Mouse (Mus musculus) adrenal gland (tissue): ENCODE data around the gene Lats2.
"Not testable (repeated sequence)": the region's sequence is repeated elsewhere in the genome, so short reads cannot be mapped to it uniquely, and the experiment has no call there.

ENCODE experiments used
- intact Hi-C: fragments of 180-260 bp; cut with DNase I; formaldehyde crosslinking; loops from one replicate; pipeline ENCODE4 v1.15.1; 2025

Lats2 gene

DNA sequence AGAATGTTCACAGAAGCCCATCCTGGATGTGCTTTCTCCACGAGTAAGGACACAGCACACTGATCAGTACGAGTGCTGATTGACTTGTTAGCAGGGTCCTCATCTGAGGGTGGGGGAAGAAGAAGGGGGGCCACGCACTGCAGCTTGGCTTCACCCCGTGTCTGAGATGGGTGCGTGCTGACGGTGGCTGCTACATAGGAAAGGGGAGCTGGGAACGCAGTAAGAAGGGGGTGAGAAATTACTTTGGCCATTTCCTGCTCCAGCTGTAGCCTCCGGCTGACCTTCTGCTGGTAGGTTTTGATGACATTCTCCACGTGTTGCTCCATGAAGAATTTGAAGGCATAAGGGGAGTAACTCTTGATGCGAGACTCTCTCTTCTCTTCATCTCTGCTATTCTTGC is 59.2 kb downstream of the Lats2 start:
- intact Hi-C loops, result loop anchor here (5.0 kb wide), 1 partner anchor 38 kb away; no protein-coding TSS in a partner anchor

- intact Hi-C loops, result loop anchor here (5.0 kb wide), 1 partner anchor 41 kb away; no protein-coding TSS in a partner anchor
Measured at GRCm38 (mm10) chr14:57696066-57696465, 62.1 kb downstream of the Lats2 start.

DNA sequence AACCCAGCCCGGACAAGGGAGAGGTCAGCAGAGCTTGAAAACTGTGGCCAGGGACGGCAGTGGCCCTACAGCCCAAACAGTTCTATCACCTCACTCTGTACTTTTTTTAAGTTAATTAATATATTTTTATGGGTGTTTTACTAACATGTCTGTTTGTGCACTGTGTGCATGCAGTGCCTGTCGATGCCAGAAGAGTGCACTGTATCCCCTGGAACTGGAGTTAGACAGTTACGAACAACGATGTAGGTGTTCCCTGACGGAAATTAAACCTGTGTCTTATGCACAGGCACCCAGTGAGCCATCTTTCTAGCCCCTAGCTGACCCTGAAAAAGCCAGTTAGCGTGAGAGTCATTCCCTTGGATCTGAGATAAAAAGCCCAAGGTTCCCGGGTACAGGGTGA is 62.6 kb downstream of the Lats2 start:
- intact Hi-C loops, result loop anchor here (5.0 kb wide), 1 partner anchor 42 kb away; no protein-coding TSS in a partner anchor

GRCm38 (mm10) chr14:57694246-57694645 is 63.9 kb downstream of the Lats2 start:
- intact Hi-C loops, result no loop called here

DNA sequence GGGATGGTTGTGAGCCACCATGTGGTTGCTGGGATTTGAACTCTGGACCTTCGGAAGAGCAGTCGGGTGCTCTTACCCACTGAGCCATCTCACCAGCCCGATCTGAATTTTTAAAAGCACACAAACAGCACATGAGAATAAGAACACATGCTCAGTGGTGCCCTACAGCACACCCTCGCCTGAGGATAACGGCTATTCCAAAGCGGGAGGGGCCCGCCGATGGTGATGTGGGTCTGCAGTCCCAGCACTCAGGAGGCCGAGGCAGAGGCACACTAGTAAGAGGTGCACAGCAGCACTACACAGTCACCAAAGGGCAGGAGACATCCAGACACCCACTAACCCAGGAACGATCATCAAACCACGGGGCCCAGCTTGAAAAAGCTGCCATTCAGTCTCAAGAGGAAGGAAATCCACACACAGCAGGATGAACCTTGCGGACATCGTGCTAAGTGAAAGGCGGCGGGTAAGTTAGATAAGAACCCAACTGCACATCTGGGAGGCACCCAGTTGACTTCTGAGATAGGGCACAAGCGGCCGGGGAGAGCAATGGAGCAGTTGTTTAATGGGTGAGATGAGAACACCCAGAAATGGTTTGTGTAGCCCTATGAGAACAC is 65.6 kb downstream of the Lats2 start:
- intact Hi-C loops, result no loop called here

DNA sequence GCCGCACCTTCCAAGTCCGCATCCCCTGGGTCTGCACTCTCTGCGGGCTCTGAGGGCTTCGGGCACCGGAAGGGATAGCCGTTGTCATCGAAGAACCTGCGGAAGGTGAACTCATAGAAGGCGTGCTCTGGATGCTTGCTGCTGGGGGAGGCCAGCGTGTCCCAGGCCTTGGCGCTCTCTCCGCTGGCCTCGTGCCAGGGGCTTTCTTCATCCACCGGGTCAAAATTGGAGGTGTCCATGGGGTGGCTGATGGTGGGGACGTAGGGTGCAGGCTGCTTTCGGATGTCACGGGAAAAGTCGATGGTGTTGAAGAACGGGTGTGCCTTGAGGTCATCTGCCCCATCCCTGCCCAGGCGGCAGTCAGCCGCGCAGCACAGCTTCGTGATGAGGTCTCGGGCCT is 66.9 kb downstream of the Lats2 start:
- intact Hi-C loops, result no loop called here

GRCm38 (mm10) chr14:57690681-57691080 is 67.5 kb downstream of the Lats2 start:
- intact Hi-C loops, result no loop called here

- intact Hi-C loops, result loop anchor here (10.0 kb wide), 2 partner anchors 117 to 313 kb away; no protein-coding TSS in a partner anchor
Measured at GRCm38 (mm10) chr14:57688066-57688465, 70.1 kb downstream of the Lats2 start.

DNA sequence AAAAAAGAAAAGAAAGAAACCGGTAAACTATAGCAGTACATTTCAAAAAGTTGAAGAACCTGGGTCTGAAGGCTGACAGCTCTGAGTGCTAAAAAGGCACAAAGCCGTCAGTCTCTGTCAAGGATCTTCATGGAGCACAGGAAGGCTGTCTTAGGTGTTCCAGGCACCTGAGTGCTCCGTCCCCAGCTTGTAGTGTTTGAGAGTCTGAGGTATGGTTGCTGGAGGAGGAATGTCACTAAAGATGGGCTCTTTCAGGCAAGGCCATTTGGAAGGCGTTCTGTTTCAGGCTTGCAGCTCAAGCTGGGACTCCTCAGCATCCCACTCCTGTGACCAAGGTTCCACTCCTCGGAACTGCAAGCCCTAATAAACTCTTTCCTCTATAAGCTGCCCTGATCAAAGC is 70.7 kb downstream of the Lats2 start:
- intact Hi-C loops, result loop anchor here (10.0 kb wide), 2 partner anchors 117 to 313 kb away; no protein-coding TSS in a partner anchor

DNA sequence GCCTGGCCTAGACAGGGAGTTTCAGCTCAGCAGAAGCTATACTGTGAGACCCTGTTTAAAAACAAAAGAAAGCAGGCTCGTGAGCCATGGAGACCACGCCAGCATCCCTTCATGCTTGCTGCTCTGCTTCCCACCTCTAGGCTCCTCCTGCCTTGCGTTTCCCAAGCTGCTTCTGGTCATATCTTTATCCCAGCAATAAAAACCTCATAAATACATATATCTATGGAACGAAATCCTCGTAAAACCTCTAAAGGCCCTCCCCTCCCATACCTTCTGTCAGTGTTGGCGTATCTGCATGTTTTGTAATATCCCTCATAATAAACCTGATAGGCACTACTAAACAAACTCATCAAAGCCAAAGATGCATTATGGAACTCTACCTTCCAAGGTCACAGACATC is 71.5 kb downstream of the Lats2 start:
- intact Hi-C loops, result loop anchor here (10.0 kb wide), 2 partner anchors 118 to 312 kb away; no protein-coding TSS in a partner anchor

DNA sequence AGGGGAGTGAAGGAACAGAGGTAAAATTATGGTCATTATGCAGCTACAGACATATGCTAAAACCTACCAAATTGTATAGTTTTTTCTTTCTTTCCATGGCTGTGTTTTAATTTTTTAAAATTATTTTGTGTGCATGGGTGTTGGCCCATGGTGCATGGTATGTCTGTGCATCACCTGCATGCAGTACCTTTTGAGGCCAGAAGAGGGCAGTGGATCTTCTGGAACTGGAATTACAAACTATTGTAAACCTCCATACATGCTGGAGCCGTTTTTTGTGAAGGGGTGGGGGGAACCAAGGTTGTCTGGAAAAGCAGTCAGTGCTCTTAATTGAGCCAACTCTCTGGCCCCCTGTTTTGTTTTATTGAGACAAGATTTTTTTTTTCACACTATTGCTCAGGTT is 73.6 kb downstream of the Lats2 start:
- intact Hi-C loops, result loop anchor here (2.0 to 10.0 kb wide), 4 partner anchors 62 to 310 kb away; partner anchors contain the start of gene Gm49361

GRCm38 (mm10) chr14:57682751-57683150 is 75.4 kb downstream of the Lats2 start:
- intact Hi-C loops, result loop anchor here (5.0 to 10.0 kb wide), 3 partner anchors 122 to 308 kb away; no protein-coding TSS in a partner anchor

DNA sequence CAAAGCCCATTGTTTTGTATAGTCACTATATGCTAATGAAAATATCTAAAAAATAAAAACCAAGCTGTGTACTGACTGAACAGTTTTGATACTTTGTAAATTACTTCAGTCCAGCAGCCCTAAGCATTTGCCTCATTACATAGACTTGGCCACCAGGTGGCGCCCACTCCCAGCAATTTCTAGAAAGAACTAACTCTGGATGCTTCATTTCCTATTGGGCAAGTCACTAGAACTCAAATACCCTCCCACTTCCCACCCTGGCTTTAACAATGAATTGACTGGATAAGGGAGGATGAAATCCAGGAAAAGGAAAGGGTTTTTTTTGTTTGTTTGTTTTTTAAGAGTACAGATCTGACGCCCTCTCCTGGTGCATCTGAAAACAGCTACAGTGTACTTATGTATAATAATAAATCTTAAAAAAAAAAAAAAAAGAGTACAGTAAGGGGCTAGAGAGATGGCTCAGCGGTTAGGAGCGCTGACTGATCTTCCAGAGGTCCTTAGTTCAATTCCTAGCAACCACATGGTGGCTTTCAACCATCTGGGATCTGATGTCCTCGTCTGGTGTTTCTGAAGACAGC is 78.1 kb downstream of the Lats2 start:
- intact Hi-C loops, result loop anchor here (5.0 to 10.0 kb wide), 3 partner anchors 125 to 305 kb away; no protein-coding TSS in a partner anchor

- intact Hi-C loops, result no loop called here
Measured at GRCm38 (mm10) chr14:57679523-57679922, 78.7 kb downstream of the Lats2 start.

DNA sequence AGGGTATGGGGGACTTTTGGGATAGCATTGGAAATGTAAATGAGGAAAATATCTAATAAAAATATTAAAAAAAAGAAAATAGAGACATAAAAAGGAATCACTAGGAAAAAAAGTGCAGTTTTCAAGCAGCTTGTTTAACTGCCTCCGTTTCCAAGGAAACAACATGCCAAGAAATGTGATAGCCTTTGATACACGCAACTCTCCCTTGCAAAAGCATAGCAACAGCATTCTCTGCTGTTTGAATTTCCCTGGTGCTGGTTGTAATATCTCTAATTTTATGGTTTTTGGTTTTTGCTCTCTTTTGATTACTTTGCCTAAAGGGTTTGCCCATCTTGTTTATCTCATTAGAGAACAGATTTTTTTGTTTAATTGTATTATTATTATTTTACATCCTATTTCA is 82.7 kb downstream of the Lats2 start:
- intact Hi-C loops, result no loop called here

DNA sequence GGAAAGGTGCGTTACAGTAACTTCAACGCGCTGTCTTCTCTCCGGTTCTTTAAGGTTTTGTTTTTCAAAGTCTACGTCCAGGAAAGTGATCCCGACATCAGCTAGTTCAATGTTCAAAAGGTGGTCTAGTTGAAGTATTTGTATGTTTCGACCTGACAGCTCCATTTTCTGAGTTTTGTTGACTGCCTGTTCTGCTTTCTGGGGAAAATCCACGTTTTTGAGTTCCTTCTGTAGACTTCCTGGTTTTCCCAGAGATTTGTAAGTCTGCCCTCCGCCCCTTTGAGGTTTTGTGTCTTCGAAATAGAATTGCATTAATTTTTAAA is 92.6 kb downstream of the Lats2 start:
- intact Hi-C loops, result no loop called here

DNA sequence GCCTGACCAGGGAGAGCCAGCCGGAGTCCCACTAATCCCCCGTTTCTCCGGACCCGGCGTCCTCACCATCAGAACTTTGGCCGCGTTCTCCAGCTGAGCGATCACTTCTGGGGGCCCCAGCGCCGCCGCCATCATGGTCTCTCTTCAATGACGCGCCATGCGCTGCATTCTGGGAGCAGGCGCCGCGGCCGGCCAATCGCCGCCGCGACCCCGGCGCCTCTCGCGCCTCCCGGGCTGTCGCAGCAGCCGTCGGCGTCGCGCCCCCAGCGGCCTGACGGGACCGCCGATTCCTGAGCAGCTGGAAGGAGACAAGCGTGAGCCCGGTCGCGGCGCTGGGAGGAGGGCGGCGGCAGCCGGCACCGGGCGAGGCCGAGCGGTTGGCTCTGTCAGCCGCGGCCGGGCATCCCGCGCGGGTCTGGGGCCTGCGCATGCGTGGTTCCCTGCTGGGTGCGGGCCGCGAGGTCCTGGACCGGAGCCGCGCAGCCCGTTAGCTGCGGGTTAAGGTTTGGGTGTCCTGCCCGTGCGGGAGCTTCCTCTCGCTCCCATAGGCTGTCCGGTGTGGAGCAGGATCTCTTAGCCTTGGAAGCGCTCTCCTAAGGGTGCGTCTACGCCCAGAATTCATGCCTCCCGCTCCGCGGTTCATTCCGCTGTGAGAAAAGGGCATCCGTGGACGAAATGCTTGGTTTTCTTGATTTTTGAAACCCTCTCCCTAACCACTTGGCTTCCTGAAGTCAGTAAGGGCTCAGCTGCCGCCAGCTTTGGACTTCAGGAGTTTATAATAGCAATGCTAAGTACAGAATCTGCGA is 93.2 kb downstream of the Lats2 start, which contains the start of gene Xpo4:
Xpo4 (minus strand) TSS at position 609 of the 806 bp plus-strand sequence.
- intact Hi-C loops, result no loop called here

DNA sequence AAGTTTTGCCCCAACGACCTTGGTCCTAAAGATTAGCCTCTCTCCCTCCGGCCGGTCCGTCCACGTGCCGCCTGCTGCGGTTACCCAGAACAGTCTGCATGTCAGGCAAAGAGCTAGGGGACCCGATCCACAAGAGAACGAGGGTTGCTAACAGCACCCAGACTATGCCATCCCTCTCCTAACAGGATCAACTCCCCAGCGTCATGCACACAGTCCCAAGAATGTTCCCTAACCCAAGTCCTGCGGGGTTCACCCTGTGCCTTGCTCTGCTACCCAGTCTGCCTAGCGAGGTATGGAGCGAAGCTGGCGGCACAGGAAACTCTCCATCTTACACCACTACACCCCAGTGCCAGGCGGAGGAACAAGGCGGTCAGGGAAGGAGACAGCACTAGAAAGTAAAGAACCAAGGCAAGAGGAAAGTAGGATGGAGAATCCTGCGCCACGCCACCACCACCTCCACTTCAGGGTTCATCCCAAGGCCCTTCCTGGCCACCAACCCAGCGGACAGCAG is 93.8 kb downstream of the Lats2 start:
- intact Hi-C loops, result no loop called here

GRCm38 (mm10) chr14:57663630-57664029 is 94.6 kb downstream of the Lats2 start:
- intact Hi-C loops, result no loop called here

- intact Hi-C loops, result no loop called here
Measured at GRCm38 (mm10) chr14:57658301-57658700, 99.9 kb downstream of the Lats2 start.

DNA sequence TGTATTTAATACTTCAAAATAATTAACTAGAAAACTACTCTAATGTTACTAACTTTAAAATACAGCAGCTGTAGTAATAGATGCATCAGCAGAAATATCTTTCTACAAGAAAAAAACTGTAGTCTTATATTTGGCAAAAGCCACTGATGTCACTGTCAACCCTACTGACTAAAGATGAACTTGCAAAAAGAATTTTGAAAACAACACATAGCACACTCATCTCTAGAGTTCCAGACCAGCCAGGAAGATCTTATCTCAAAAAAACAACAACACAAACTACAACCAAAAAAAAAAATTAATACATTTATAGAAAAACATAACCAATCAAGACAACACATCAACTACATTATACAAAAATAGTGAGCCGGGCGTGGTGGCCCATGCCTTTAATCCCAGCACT is 100.7 kb downstream of the Lats2 start:
- intact Hi-C loops, result no loop called here

DNA sequence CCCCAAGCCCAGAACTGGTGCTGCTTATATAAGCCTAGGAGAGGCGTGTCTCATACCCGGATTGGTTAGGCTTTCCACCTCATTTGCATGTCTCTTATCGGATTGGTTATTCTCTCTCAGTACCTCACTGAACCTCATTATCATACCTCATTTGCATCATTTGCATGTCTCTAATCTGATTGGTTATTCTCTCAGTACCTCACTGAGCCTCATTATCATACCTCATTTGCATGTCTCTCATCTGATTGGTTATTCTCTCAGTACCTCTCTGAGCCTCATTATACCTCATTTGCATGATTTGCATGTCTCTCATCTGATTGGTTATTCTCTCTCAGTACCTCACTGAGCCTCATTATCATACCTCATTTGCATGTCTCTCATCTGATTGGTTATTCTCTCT is 101.7 kb downstream of the Lats2 start:
- intact Hi-C loops, result not testable (repeated sequence)
